Mouse (Mus musculus): Measurements from ENCODE around the gene Skap1. TPM values are rescaled to one million over a fixed set of nuclear protein-coding genes. Genes with fewer than 3 reads are reported as not detected.

Skap1 gene
- total and polyA plus RNA-seq, 2 experiments from 2014 or later: 0.11 TPM; not detected in 1

DNA sequence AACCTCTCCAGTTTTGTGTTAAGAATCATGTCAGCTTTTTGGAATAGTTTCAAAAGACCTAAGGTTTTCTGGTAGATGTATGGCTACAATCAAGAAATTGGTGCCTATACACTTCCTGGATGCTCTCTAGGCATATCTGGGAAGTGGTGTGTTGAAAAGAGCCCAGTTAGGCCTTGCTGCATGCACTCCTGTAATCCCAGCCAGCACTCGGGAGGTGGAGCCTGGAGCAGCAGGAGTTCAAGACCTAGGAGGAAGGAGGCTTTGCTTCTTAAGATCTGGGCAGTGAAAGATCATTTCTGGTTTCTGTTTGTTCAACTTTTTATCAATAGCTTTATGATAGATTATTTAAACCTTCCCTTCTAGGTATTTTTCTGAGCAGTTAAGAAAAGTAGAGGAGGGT, 326.3 kb downstream of the Skap1 start:
- Histone ChIP-seq H3K27ac (ENCODE audit: low read depth) (no peak overlapping the region), H3K27me3 (ENCODE audit: control insufficient read depth, insufficient read depth, low read length) (no peaks in the 10 kb centered on the region), H3K9ac (replicated peaks; ENCODE audit: low read depth, low read length) (no peak overlapping the region), H3K4me2 (ENCODE audit: low read depth, low read length) (peak overlapping the region; percentile 89), H3K4me3 (ENCODE audit: low read depth, low read length) (no peak overlapping the region), H3K4me1 (ENCODE audit: control insufficient read depth, insufficient read depth) (peaks cover 16% of the 10 kb centered on the region), H3K36me3 (replicated peaks; ENCODE audit: control insufficient read depth, insufficient read depth, low read length) (no peaks in the 10 kb centered on the region), H3K9me3 (replicated peaks; ENCODE audit: control insufficient read depth, low read length) (no peaks in the 10 kb centered on the region)
- 4% methylated on average over 1 of the region's 1 CpGs for WGBS
- ATAC-seq (ENCODE audit: insufficient read depth, low read depth) (no peak), DNase-seq (ENCODE audit: low spot score) (no peak)
- TF ChIP-seq CTCF (IDR thresholded peaks at IDR 0.05; ENCODE audit: low read depth) (no peak), EP300 (IDR thresholded peaks at IDR 0.05; ENCODE audit: low read depth) (no peak)

DNA sequence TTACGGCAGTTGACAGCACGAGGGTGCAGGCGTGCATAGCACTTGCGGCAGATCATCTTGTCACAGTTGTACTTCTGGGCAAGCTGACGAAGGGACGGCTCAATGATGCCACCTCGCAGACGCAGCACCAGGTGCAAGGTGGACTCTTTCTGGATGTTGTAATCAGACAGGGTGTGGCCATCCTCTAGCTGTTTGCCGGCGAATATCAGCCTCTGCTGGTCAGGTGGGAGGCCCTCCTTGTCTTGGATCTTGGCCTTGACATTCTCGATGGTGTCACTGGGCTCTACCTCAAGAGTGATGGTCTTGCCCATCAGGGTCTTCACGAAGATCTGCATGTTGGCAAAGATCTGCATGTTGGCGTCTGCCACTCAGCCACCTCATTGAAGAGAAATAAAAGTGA, 331.1 kb downstream of the Skap1 start:
- no peak overlapping the region for H3K4me3 ChIP-seq (ENCODE audit: low read depth, low read length)
- peaks cover 10% of the 10 kb centered on the region for H3K4me1 ChIP-seq (ENCODE audit: control insufficient read depth, insufficient read depth)
- H3K27ac ChIP-seq (ENCODE audit: low read depth): no peak overlapping the region
- WGBS: 91% methylated on average over 13 of the region's 13 CpGs
- H3K9me3 ChIP-seq (replicated peaks; ENCODE audit: control insufficient read depth, low read length): no peaks in the 10 kb centered on the region
- H3K4me2 ChIP-seq (ENCODE audit: low read depth, low read length): no peak overlapping the region
- no peak overlapping the region for H3K9ac ChIP-seq (replicated peaks; ENCODE audit: low read depth, low read length)
- TF ChIP-seq CTCF (IDR thresholded peaks at IDR 0.05; ENCODE audit: low read depth) (no peak), EP300 (IDR thresholded peaks at IDR 0.05; ENCODE audit: low read depth) (no peak)
- H3K27me3 ChIP-seq (ENCODE audit: control insufficient read depth, insufficient read depth, low read length): no peaks in the 10 kb centered on the region
- no peak for DNase-seq (ENCODE audit: low spot score)
- no peak for ATAC-seq (ENCODE audit: insufficient read depth, low read depth)
- H3K36me3 ChIP-seq (replicated peaks; ENCODE audit: control insufficient read depth, insufficient read depth, low read length): peaks cover 7% of the 10 kb centered on the region; the same call in 1 of the 2 replicates

DNA sequence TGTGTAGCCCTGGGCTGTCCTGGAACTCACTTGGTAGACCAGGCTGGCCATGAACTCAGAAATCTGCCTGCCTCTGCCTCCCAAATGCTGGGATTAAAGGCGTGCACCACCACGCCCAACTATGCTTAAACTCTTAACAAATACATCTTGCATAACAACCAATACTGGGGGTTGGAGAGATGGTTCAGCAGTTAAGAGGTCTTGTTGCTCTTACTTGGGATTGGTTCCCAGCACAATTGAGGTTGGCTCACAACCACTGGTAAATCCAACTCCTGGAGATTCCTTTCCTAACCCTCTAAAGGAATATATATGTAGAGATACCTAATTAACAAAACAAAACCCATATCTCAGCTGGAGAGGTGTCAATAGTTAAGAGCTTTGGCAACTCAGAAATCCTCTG, 331.7 kb downstream of the Skap1 start:
- TF ChIP-seq EP300 (IDR thresholded peaks at IDR 0.05; ENCODE audit: low read depth) (no peak), CTCF (IDR thresholded peaks at IDR 0.05; ENCODE audit: low read depth) (no peak)
- no peaks in the 10 kb centered on the region for H3K27me3 ChIP-seq (ENCODE audit: control insufficient read depth, insufficient read depth, low read length)
- H3K9me3 ChIP-seq (replicated peaks; ENCODE audit: control insufficient read depth, low read length): no peaks in the 10 kb centered on the region
- WGBS: 98% methylated on average over 2 of the region's 2 CpGs
- H3K4me1 ChIP-seq (ENCODE audit: control insufficient read depth, insufficient read depth): peaks cover 6% of the 10 kb centered on the region; the same call in 1 of the 2 replicates
- no peak for ATAC-seq (ENCODE audit: insufficient read depth, low read depth)
- H3K4me2 ChIP-seq (ENCODE audit: low read depth, low read length): no peak overlapping the region
- no peak for DNase-seq (ENCODE audit: low spot score)
- H3K4me3 ChIP-seq (ENCODE audit: low read depth, low read length): no peak overlapping the region
- H3K9ac ChIP-seq (replicated peaks; ENCODE audit: low read depth, low read length): no peak overlapping the region
- H3K27ac ChIP-seq (ENCODE audit: low read depth): no peak overlapping the region
- peaks cover 13% of the 10 kb centered on the region for H3K36me3 ChIP-seq (replicated peaks; ENCODE audit: control insufficient read depth, insufficient read depth, low read length)

DNA sequence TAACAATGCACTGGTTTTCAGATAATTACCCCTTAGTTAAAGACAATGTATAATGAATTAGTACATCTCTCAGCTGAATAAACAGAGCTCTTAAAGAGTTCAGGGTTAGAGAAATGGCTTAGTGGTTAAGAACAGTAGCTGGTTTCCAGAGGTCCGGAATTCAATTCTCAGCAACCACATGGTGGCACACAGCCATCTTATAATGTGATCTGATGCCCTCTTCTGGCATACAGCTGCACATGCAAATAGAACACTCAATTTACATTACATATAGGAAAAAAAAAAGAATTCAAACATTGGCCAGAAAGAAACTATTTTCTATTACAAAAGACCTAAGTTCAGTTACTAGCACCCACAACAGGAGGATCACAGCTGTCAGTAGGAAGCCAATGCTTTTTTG, 332.2 kb downstream of the Skap1 start:
- ATAC-seq (ENCODE audit: insufficient read depth, low read depth) (no peak), DNase-seq (ENCODE audit: low spot score) (no peak)
- Histone ChIP-seq H3K4me3 (ENCODE audit: low read depth, low read length) (no peak overlapping the region), H3K27ac (ENCODE audit: low read depth) (no peak overlapping the region), H3K4me2 (ENCODE audit: low read depth, low read length) (no peak overlapping the region), H3K4me1 (ENCODE audit: control insufficient read depth, insufficient read depth) (peaks cover 6% of the 10 kb centered on the region; the same call in 1 of the 2 replicates), H3K9me3 (replicated peaks; ENCODE audit: control insufficient read depth, low read length) (no peaks in the 10 kb centered on the region), H3K27me3 (ENCODE audit: control insufficient read depth, insufficient read depth, low read length) (no peaks in the 10 kb centered on the region), H3K9ac (replicated peaks; ENCODE audit: low read depth, low read length) (no peak overlapping the region), H3K36me3 (replicated peaks; ENCODE audit: control insufficient read depth, insufficient read depth, low read length) (peaks cover 17% of the 10 kb centered on the region)
- 55% methylated on average over 1 of the region's 1 CpGs for WGBS
- TF ChIP-seq CTCF (IDR thresholded peaks at IDR 0.05; ENCODE audit: low read depth) (peak; percentile 28; the same call in 1 of the 2 replicates), EP300 (IDR thresholded peaks at IDR 0.05; ENCODE audit: low read depth) (no peak)

DNA sequence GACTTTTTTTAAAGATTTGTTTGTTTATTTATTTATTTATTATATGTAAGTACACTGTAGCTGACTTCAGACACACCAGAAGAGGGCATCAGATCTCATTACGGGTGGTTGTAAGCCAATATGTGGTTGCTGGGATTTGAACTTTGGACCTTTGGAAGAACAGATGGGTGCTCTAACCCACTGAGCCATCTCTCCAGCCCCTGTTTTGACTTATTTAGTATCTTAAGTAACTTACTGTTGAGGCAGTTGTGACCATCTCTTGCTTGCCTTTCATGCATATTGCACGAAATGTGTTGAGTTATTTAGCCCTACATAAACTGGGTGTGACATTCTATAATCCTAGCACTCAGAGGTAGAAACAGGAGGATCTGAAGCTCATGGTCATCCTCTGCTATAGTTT, 335.1 kb downstream of the Skap1 start:
- Histone ChIP-seq H3K4me1 (ENCODE audit: control insufficient read depth, insufficient read depth) (no peaks in the 10 kb centered on the region), H3K4me3 (ENCODE audit: low read depth, low read length) (no peak overlapping the region), H3K4me2 (ENCODE audit: low read depth, low read length) (no peak overlapping the region), H3K36me3 (replicated peaks; ENCODE audit: control insufficient read depth, insufficient read depth, low read length) (peaks cover 44% of the 10 kb centered on the region), H3K9ac (replicated peaks; ENCODE audit: low read depth, low read length) (no peak overlapping the region), H3K9me3 (replicated peaks; ENCODE audit: control insufficient read depth, low read length) (no peaks in the 10 kb centered on the region), H3K27ac (ENCODE audit: low read depth) (no peak overlapping the region), H3K27me3 (ENCODE audit: control insufficient read depth, insufficient read depth, low read length) (no peaks in the 10 kb centered on the region)
- WGBS: 94% methylated on average over 2 of the region's 2 CpGs
- no peak for DNase-seq (ENCODE audit: low spot score)
- TF ChIP-seq EP300 (IDR thresholded peaks at IDR 0.05; ENCODE audit: low read depth) (no peak), CTCF (IDR thresholded peaks at IDR 0.05; ENCODE audit: low read depth) (no peak)
- no peak for ATAC-seq (ENCODE audit: insufficient read depth, low read depth)

DNA sequence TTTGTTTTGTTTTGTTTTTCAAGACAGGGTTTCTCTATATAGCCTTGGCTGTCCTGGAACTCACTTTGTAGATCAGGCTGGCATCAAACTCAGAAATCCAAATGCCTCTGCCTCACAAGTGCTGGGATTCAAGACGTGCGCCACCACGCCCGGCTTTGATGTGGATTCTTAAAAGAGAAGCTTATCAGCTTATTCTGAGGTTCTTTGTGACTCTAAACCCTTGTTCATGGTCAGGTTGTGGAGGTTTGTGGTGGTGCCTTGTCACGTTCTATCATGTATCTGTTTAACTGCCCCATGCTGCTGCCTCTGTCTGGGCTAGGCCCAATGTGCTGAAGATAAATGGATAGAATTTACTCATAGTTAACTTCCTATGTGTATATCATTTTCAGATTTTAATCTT, 341.2 kb downstream of the Skap1 start:
- Histone ChIP-seq H3K9me3 (replicated peaks; ENCODE audit: control insufficient read depth, low read length) (no peaks in the 10 kb centered on the region), H3K27ac (ENCODE audit: low read depth) (no peak overlapping the region), H3K4me2 (ENCODE audit: low read depth, low read length) (no peak overlapping the region), H3K4me3 (ENCODE audit: low read depth, low read length) (no peak overlapping the region), H3K9ac (replicated peaks; ENCODE audit: low read depth, low read length) (no peak overlapping the region), H3K36me3 (replicated peaks; ENCODE audit: control insufficient read depth, insufficient read depth, low read length) (peaks cover 86% of the 10 kb centered on the region), H3K27me3 (ENCODE audit: control insufficient read depth, insufficient read depth, low read length) (no peaks in the 10 kb centered on the region), H3K4me1 (ENCODE audit: control insufficient read depth, insufficient read depth) (no peaks in the 10 kb centered on the region)
- 85% methylated on average over 5 of the region's 5 CpGs for WGBS
- no peak for ATAC-seq (ENCODE audit: insufficient read depth, low read depth)
- TF ChIP-seq EP300 (IDR thresholded peaks at IDR 0.05; ENCODE audit: low read depth): no peak
- DNase-seq (ENCODE audit: low spot score): no peak

Measured in heart, postnatal 0 days (tissue).